Mouse (Mus musculus) lung, embryonic 15.5 days (tissue): ENCODE results near the gene Cluh. TPM values are rescaled to one million over a fixed set of nuclear protein-coding genes. Genes with fewer than 3 reads are reported as not detected.

Experiments
- ATAC-seq: fragments of 200-750 bp; cut with Nextera tagmentation; 2 replicates; pipeline ENCODE4 v1.8.0; 2017; ENCODE audit warnings: moderate number of reproducible peaks, borderline replicate concordance; ENCODE audit not compliant: low FRiP score, low TSS enrichment; ENCODE audit errors: extremely low read depth
- H3K27ac ChIP-seq: fragments of 300-500 bp; sonication (generic); 2 replicates; pipeline ENCODE4 v1.5.1; 2015; ENCODE audit warnings: moderate library complexity, mild to moderate bottlenecking, inconsistent platforms
- H3K27me3 ChIP-seq: fragments of 300-500 bp; sonication (generic); 2 replicates; pipeline ENCODE4 v1.6.1; 2015; ENCODE audit warnings: inconsistent platforms
- H3K36me3 ChIP-seq: fragments of 300-500 bp; sonication (generic); 2 replicates; pipeline ENCODE4 v1.6.1; 2015; ENCODE audit warnings: inconsistent platforms
- H3K4me1 ChIP-seq: fragments of 300-500 bp; sonication (generic); 2 replicates; pipeline ENCODE4 v1.6.1; 2015; ENCODE audit warnings: inconsistent platforms
- H3K4me2 ChIP-seq: fragments of 300-500 bp; sonication (generic); 2 replicates; pipeline ENCODE4 v1.6.1; 2015; ENCODE audit warnings: inconsistent platforms, mild to moderate bottlenecking, moderate library complexity
- H3K4me3 ChIP-seq: fragments of 300-500 bp; sonication (generic); 2 replicates; pipeline ENCODE4 v1.5.1; 2015; ENCODE audit warnings: mild to moderate bottlenecking, inconsistent platforms
- H3K9ac ChIP-seq: fragments of 300-500 bp; sonication (generic); 2 replicates; pipeline ENCODE4 v1.6.1; 2015; ENCODE audit warnings: inconsistent platforms
- H3K9me3 ChIP-seq: fragments of 300-500 bp; sonication (generic); 2 replicates; pipeline ENCODE4 v1.6.1; 2016; ENCODE audit warnings: inconsistent platforms
- WGBS: fragments of 180-500 bp; shearing (Covaris S2); methylation state at CpG from one replicate; pipeline ENCODE4 v1.1.7; 2015; 5-methylcytosine and 5-hydroxymethylcytosine counted together
- polyA plus RNA-seq: library from polyadenylated mRNA; unstranded; fragments of >200 nt; fragmentation: Nextera tagmentation; extraction: Ambion mirVana; gene quantifications from 2 replicates; pipeline ENCODE4 v1.2.1, GENCODE M21; 2015

The Cluh gene
- 18.6 and 21.0 TPM in 2 replicates for polyA plus RNA-seq

GRCm38 (mm10) chr11:74649095-74649646 is at the start of gene Cluh:
Cluh (plus strand) TSS chr11:74649495.
- no peaks in the 10 kb centered on the region for H3K9me3 ChIP-seq
- WGBS = under 1% methylated on average over 58 of the region's 58 CpGs
- H3K9ac ChIP-seq = peak within 1 kb of the TSS; percentile 80
- H3K4me2 ChIP-seq = peak within 1 kb of the TSS; percentile 90
- peak within 1 kb of the TSS; percentile 65 for H3K27ac ChIP-seq
- H3K36me3 ChIP-seq = no peaks in the 10 kb centered on the region
- H3K4me3 ChIP-seq = peak within 1 kb of the TSS; percentile 100
- peak; percentile 92 for ATAC-seq
- no peaks in the 10 kb centered on the region for H3K27me3 ChIP-seq
- H3K4me1 ChIP-seq = peaks cover 23% of the 10 kb centered on the region

GRCm38 (mm10) chr11:74602286-74602685 is 47.0 kb upstream of the Cluh start:
- no peak overlapping the region for H3K4me2 ChIP-seq
- no peak for ATAC-seq
- no peaks in the 10 kb centered on the region; the same call in 1 of the 2 replicates for H3K27me3 ChIP-seq
- 88% methylated on average over 1 of the region's 1 CpGs for WGBS
- no peaks in the 10 kb centered on the region for H3K4me1 ChIP-seq
- no peaks in the 10 kb centered on the region for H3K9me3 ChIP-seq
- H3K36me3 ChIP-seq = no peaks in the 10 kb centered on the region
- H3K9ac ChIP-seq = no peak overlapping the region
- no peak overlapping the region for H3K4me3 ChIP-seq
- H3K27ac ChIP-seq = no peak overlapping the region

- 22% methylated on average over 5 of the region's 5 CpGs for WGBS
- ATAC-seq = no peak
- H3K4me3 ChIP-seq = no peak overlapping the region
- no peak overlapping the region for H3K9ac ChIP-seq
- H3K27me3 ChIP-seq = peaks cover 53% of the 10 kb centered on the region
- H3K27ac ChIP-seq = no peak overlapping the region
- H3K9me3 ChIP-seq = no peaks in the 10 kb centered on the region
- no peaks in the 10 kb centered on the region for H3K36me3 ChIP-seq
- no peak overlapping the region for H3K4me2 ChIP-seq
- H3K4me1 ChIP-seq = peaks cover 5% of the 10 kb centered on the region; the same call in 1 of the 2 replicates
These were observed 39.2 kb upstream of the Cluh start for GRCm38 (mm10) chr11:74610068-74610467.

GRCm38 (mm10) chr11:74610545-74611176 is 38.6 kb upstream of the Cluh start, which contains the start of gene Rap1gap2:
Rap1gap2 (minus strand) TSS chr11:74610915.
- Histone ChIP-seq H3K4me3 (peak within 1 kb of the TSS; percentile 32), H3K9ac (no peak within 1 kb of the TSS), H3K9me3 (no peaks in the 10 kb centered on the region), H3K4me1 (peaks cover 5% of the 10 kb centered on the region; the same call in 1 of the 2 replicates), H3K4me2 (peak within 1 kb of the TSS; percentile 59), H3K27me3 (peaks cover 53% of the 10 kb centered on the region), H3K27ac (no peak within 1 kb of the TSS), H3K36me3 (no peaks in the 10 kb centered on the region)
- no peak for ATAC-seq
- WGBS = 3% methylated on average over 50 of the region's 50 CpGs

GRCm38 (mm10) chr11:74611437-74611836 is 37.9 kb upstream of the Cluh start:
- no peak for ATAC-seq
- H3K9ac ChIP-seq = no peak overlapping the region
- peaks cover 56% of the 10 kb centered on the region for H3K27me3 ChIP-seq
- H3K4me1 ChIP-seq = peaks cover 5% of the 10 kb centered on the region; the same call in 1 of the 2 replicates
- no peak overlapping the region for H3K27ac ChIP-seq
- no peak overlapping the region for H3K4me3 ChIP-seq
- WGBS = 11% methylated on average over 7 of the region's 7 CpGs
- H3K36me3 ChIP-seq = no peaks in the 10 kb centered on the region
- H3K9me3 ChIP-seq = no peaks in the 10 kb centered on the region
- peak overlapping the region; percentile 59 for H3K4me2 ChIP-seq

GRCm38 (mm10) chr11:74613428-74613827 is 35.9 kb upstream of the Cluh start:
- Histone ChIP-seq H3K36me3 (no peaks in the 10 kb centered on the region), H3K27me3 (peaks cover 62% of the 10 kb centered on the region), H3K9me3 (no peaks in the 10 kb centered on the region), H3K9ac (no peak overlapping the region), H3K27ac (no peak overlapping the region), H3K4me3 (no peak overlapping the region), H3K4me2 (no peak overlapping the region), H3K4me1 (peaks cover 5% of the 10 kb centered on the region; the same call in 1 of the 2 replicates)
- no peak for ATAC-seq
- WGBS = 46% methylated on average over 4 of the region's 4 CpGs

- H3K27ac ChIP-seq = no peak overlapping the region
- no peaks in the 10 kb centered on the region for H3K9me3 ChIP-seq
- H3K9ac ChIP-seq = no peak overlapping the region
- H3K4me3 ChIP-seq = no peak overlapping the region
- H3K4me1 ChIP-seq = peaks cover 11% of the 10 kb centered on the region
- no peak overlapping the region for H3K4me2 ChIP-seq
- ATAC-seq = no peak
- H3K27me3 ChIP-seq = peaks cover 57% of the 10 kb centered on the region
- H3K36me3 ChIP-seq = no peaks in the 10 kb centered on the region
- WGBS = 49% methylated on average over 5 of the region's 5 CpGs
These were observed 33.7 kb upstream of the Cluh start for GRCm38 (mm10) chr11:74615571-74615970.

GRCm38 (mm10) chr11:74619201-74619955 is 29.9 kb upstream of the Cluh start, which contains the start of gene Ccdc92b:
Ccdc92b (plus strand) TSS chr11:74619605.
- H3K27me3 ChIP-seq = peaks cover 38% of the 10 kb centered on the region
- H3K4me3 ChIP-seq = peak within 1 kb of the TSS; percentile 21
- no peaks in the 10 kb centered on the region for H3K9me3 ChIP-seq
- no peak within 1 kb of the TSS for H3K27ac ChIP-seq
- peak; percentile 77 for ATAC-seq
- 1% methylated on average over 42 of the region's 63 CpGs for WGBS
- H3K4me1 ChIP-seq = peaks cover 6% of the 10 kb centered on the region
- H3K36me3 ChIP-seq = no peaks in the 10 kb centered on the region
- no peak within 1 kb of the TSS for H3K9ac ChIP-seq
- H3K4me2 ChIP-seq = peak within 1 kb of the TSS; percentile 49

- no peak overlapping the region for H3K9ac ChIP-seq
These were observed 29.4 kb upstream of the Cluh start for GRCm38 (mm10) chr11:74619956-74620300.

GRCm38 (mm10) chr11:74621974-74622669 is 27.2 kb upstream of the Cluh start:
- H3K27ac ChIP-seq = no peak overlapping the region
- H3K27me3 ChIP-seq = peaks cover 30% of the 10 kb centered on the region
- H3K9me3 ChIP-seq = no peaks in the 10 kb centered on the region
- H3K4me1 ChIP-seq = peaks cover 6% of the 10 kb centered on the region
- no peak overlapping the region for H3K4me2 ChIP-seq
- WGBS = 62% methylated on average over 8 of the region's 8 CpGs
- no peak for ATAC-seq
- H3K4me3 ChIP-seq = no peak overlapping the region
- H3K9ac ChIP-seq = no peak overlapping the region
- H3K36me3 ChIP-seq = no peaks in the 10 kb centered on the region

More at GRCm38 (mm10) chr11:74619956-74620300, 29.4 kb upstream of the Cluh start:
- peaks cover 33% of the 10 kb centered on the region for H3K27me3 ChIP-seq
- 2% methylated on average over 16 of the region's 16 CpGs for WGBS
- no peak overlapping the region for H3K27ac ChIP-seq
- no peaks in the 10 kb centered on the region for H3K9me3 ChIP-seq
- peaks cover 6% of the 10 kb centered on the region for H3K4me1 ChIP-seq
- peak overlapping the region; percentile 49 for H3K4me2 ChIP-seq
- H3K36me3 ChIP-seq = no peaks in the 10 kb centered on the region
- no peak for ATAC-seq
- peak overlapping the region; percentile 21 for H3K4me3 ChIP-seq

GRCm38 (mm10) chr11:74623693-74624092 is 25.6 kb upstream of the Cluh start:
- Histone ChIP-seq H3K27ac (no peak overlapping the region), H3K9me3 (no peaks in the 10 kb centered on the region), H3K4me2 (no peak overlapping the region), H3K36me3 (no peaks in the 10 kb centered on the region), H3K4me3 (no peak overlapping the region), H3K9ac (no peak overlapping the region), H3K4me1 (peaks cover 6% of the 10 kb centered on the region), H3K27me3 (peaks cover 25% of the 10 kb centered on the region)
- 55% methylated on average over 6 of the region's 6 CpGs for WGBS
- no peak for ATAC-seq
